Mouse (Mus musculus) T-cell, adult 66 days (primary cell): Measurements from ENCODE around the gene Methig1. TPM values are rescaled to one million over a fixed set of nuclear protein-coding genes. Genes with fewer than 3 reads are reported as not detected.

ENCODE experiments used
- total RNA-seq, 2 experiments: library from RNA; stranded (reverse); gene quantifications; 3 replicates in 1 of 2; 4 replicates in 1 of 2; pipeline ENCODE4 v1.2.4; 2023

The Methig1 gene
- total RNA-seq = 1 to 10 TPM in 1 of 2 experiments, not detected in 1; 1.7 TPM

DNA sequence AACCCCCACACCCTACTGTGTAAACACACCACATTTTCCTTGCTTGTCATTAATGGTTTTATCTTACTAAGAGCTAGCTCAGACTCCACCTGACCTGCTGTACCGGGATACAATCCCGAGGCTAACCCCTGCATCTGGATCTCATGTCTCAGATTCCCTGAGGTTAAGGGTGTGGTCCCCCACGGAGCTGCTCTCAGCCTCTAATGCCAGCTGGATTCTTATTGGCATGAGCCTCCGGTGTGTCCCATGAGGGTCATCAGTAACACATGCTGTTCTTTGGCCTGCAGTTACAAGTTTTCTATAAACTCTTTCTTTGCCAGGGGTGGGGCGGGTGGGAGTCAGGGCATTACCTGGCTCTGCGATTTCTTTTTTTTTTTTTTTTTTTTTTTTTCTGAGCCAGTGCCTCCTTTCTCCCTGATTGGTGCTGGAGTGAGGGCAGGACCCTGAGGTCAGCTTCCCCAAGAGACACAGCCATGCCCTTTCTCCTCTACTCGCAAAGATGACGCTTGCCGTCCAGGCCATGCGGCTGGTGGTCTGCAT lies at the start of gene Methig1, which contains the start of gene Mettl7a2:
Gene Methig1, plus strand, starts transcription at position 439 of the 540 bp plus-strand sequence.
Gene Mettl7a2, plus strand, starts transcription at position 490 of the 540 bp plus-strand sequence.

DNA sequence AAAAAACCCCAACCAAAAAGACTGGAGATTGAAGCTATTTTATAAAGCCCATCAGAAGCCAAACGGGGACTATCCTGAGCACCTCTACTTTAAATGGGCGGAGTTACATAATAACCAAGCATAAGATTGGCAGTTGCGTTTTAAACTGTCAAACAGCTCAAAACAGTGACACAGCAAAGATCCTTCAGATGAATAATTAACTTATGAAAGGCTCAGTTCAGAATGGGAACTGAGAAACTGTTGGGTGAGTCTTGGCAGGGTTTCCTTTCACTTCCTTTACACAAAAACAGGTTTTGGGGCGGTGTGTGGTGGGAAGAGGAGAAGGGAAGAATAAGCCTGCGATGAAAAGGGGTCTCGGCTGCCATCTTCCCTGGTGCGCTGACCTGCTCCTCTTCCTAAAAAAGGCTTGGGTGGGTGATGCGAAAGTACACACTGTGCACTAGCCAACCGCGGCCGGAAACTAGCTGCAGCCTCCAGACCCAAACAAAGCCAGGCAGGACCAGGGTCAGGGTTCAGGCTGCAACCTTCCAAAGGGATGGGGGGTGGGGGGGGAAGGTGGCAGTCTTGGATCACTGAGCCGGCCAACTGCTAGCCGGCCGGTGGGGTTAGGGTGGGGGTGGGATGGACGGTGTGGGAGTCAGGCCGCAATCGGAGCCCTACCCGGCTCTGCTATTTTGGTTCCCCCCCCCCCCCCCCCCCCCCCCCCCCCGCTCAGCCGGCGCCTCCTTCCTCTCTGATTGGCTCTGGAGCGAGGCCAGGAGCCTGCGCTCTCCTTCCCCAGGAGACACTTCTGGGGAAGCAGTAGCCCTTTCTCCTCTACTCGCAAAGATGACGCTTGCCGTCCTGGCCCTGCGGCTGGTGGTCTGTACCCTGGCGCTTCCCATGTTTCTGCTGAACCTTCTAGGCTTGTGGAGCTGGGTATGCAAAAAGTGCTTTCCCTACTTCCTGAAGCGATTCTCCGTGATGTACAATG lies 48.6 kb upstream of the Methig1 start, which contains the start of gene Mettl7a1:
Gene Mettl7a1, plus strand, starts transcription at position 122 of the 973 bp plus-strand sequence.

GRCm38 (mm10) chr15:100334629-100335028 lies 18.3 kb upstream of the Methig1 start, which contains the start of gene Mettl7a3:
Mettl7a3 (plus strand) TSS chr15:100334929.

DNA sequence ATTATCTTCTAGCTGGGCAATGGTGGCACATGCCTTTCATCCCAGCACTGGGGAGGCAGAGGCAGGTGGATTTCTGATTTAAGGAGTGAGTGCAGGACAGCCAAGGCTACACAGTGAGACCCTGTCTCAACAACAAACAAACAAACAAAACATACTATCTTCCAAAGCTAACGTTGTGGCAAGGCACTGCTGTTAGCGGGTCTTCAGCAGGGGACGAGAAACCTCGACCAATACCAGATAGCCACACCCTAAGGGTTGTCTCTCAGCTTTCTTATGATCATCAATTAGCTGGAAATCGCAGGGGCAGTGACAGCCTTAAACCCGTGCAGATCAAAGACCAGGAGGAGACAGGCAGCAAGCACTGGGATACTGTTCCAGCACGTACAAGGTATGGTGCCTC lies 11.3 kb downstream of the Methig1 start, which contains the start of gene Higd1c:
Gene Higd1c, plus strand, starts transcription at position 301 of the 400 bp plus-strand sequence.

GRCm38 (mm10) chr15:100421758-100422197 lies 68.8 kb downstream of the Methig1 start, which contains the start of gene Gm5475:
Gm5475 (plus strand) TSS chr15:100422147.

DNA sequence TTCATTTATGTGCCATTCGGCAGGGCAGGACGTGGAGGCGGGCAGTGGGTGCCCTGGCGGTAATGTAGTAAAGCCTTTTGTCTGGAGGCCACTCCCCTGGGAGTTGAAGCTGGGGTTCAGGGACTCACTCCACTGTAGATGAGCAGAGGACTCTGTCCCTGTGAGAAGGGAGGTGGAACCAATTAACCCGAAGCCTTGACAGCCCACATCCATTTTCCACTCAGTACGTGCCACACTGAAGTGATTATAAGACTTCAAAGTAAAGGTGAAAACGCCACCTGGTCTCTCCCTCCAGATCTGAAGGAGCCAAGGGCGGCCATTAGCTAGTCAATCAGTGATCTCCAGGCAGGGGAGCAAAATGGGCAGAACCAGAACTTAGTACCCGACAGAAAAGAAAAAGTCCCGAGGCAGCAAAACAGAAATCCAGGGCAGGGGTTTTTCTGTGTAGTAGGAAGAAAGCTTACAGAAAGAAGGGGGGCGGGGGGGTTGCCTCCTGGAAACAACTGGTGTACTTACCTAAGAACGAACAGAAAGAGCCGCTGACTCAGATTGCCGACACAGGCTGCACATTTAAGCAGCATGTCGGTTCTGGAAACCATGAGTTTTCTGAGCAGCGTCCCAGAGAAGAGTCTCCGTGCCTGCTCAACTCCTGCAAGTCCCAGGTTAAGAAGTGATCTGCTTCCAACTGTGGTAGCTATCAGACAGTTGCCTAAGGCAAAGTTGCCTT lies 71.6 kb downstream of the Methig1 start, which contains the start of gene Slc11a2:
Gene Slc11a2, minus strand, starts transcription at position 677 of the 727 bp plus-strand sequence.

Other genes starting within 250 kb of the Methig1 start
- gene Atf1, start 125.3 kb upstream of the Methig1 start, total RNA-seq = 10 to 100 TPM; 90.9 to 92.3 TPM
- gene Tmprss12, start 72.3 kb upstream of the Methig1 start, total RNA-seq = not detected
- 10 to 100 TPM; 23.5 to 26.5 TPM for gene Mettl7a1, start 49.0 kb upstream of the Methig1 start, total RNA-seq
- under 1 TPM in 1 of 2 experiments, not detected in 1; 0.62 TPM for gene Mettl7a3, start 18.2 kb upstream of the Methig1 start, total RNA-seq
- gene Mettl7a2, start 51 bp downstream of the Methig1 start, total RNA-seq = under 1 TPM; 0.50 to 0.96 TPM
- gene Higd1c, start 11.4 kb downstream of the Methig1 start, total RNA-seq = not detected
- gene Gm5475, start 69.0 kb downstream of the Methig1 start, total RNA-seq = not detected
- gene Slc11a2, start 71.9 kb downstream of the Methig1 start, total RNA-seq = 10 to 100 TPM; 65.3 to 71.9 TPM
- gene Letmd1, start 115.9 kb downstream of the Methig1 start, total RNA-seq = 10 to 100 TPM; 46.4 to 47.3 TPM
- gene Csrnp2, start 142.3 kb downstream of the Methig1 start, total RNA-seq = 1 to 10 TPM; 6.6 to 7.3 TPM
- gene Tfcp2, start 198.9 kb downstream of the Methig1 start, total RNA-seq = 10 to 100 TPM; 10.3 to 13.3 TPM
- 10 to 100 TPM; 46.0 to 64.0 TPM for gene Pou6f1, start 246.8 kb downstream of the Methig1 start, total RNA-seq